Mouse (Mus musculus): ENCODE measurements around the gene Trib3. TPM values are rescaled to one million over a fixed set of nuclear protein-coding genes. Genes with fewer than 3 reads are reported as not detected.

Trib3 gene
- polyA plus RNA-seq (2017; shearing (Covaris generic)), result 4.6 TPM

DNA sequence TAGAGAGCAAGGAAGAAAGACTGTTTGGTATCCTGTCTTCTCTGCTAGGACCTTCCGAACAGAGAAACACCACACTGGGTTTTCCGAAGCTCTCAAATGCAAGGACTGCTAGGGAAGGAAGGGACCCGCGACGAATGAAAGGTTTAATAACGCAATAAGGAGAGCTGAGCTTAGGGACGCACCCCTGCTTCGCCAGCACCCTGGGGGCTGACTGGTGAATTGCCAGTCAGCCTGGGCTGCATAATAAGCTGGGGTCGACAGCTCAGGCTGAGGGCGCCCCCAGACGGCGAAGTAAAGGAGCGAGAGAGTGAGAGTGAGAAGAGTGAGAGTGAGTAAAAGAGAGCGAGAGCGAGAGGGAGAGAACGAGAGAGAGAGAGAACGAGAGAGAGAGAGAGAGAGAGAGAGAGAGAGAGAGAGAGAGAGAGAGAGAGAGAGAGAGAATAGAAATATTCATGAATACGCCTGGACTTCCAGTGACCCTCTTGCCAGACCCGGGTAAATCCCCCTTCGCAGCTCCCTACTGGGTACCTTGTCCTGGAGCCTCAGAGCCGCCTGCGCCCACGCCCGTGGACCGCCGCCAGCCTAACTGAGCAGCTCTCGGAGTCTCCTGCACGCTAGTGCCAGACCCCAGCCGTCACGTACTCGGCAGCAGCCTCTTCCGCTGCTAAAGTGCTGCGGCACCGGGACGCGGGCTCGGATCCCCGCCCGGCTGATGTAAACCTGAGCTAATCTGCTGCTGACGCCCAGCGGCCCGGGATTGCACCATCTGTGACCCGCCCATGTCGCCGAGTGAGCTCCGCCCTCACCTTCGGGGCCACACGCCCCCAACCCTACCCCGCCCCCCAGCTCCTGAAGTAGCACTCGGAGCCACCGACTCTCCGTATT lies at the start of gene Trib3:
Gene Trib3, minus strand, starts transcription at position 704 of the 885 bp plus-strand sequence.

DNA sequence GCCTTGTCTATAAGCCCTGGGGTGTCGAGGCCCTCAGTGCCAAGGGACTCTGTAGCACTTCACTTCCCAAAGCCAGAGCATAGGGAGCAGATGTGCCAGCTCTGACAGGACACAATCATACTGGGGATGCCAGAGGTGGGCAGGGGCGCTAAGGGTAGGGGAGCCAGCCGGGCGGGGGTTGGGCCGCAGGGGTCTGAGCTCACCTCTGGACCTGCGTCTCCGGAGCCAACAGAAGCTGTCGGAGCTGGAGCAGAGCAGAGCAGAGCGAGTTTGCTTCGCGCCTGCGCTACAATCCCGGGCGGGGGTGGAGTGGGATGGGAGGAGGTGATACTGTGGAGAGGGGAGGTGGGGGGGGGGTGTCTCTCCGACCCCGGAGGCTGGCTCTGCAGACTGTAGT lies 32.5 kb upstream of the Trib3 start, which contains the start of gene Nrsn2:
Gene Nrsn2, minus strand, starts transcription at position 294 of the 397 bp plus-strand sequence.

DNA sequence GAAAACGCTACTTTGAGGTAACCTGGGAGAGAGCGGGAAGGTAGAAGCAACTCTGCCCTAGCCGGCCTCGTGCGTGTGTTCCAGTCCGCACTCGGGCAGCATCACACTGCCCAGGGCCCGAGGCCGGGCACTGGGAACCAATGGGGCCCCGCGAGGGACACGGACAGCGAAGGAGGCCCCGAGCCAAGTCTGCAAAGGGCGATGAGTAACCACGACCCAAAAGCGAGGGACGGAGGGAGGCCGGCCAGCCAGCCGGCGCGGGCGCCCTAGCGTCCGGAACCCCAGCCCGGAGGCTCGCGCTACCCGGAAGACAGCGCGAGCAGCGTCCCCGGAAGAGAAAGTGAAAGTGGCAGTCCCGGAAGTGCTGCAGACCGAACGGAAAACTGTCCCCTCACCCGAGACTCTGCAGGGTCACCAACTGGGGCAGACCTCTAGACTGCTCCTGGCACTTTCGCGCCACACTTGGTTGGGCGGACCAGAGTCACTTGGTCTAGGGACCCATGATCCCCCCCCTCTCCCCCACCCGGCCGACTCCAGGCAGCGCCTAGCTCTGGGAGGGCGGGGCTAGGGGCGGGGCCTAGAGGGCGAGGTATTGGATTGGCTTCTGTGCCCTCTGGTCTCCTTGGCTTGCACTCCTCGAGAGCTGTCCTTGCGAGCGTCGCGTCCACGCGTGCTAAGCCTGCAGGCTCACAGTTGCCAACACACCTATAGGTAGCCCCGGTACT lies 11.6 kb downstream of the Trib3 start, which contains the start of gene Rbck1:
Gene Rbck1, minus strand, starts transcription at position 553 of the 725 bp plus-strand sequence.

DNA sequence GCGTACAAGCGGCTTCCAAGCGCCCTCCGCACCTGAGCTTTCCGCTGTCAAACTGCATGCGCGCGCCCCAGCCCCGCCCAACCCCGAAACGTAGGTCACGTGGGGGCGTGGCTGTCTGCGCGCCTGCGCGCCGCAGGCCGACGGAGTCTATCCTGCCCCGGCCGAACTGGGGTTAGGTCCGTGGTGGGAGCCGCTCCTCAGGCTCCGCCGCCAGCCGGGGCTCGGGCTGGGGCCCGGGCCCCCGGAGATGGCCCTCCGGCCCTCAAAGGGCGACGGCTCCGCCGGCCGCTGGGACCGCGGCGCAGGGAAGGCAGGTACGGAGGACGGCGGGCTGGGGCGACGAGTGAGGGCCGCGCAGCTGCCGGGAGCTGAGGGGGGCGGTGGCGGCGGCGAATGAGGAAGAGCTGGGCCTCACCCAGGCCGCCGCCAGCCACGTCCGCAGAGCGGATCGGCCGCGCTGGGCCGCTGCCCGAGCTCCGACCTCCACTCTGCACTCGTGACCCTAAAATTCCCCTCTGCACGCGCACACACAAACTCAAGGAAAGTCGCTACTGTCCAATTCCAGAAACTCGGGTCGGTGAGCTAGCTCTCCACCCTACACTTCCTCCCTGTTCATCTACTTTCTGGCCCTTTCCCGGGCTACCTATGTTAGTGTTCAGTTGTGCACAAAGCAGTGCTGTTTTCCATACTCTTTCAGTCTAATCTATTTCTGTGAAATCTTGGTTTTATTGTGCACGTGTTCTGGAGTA lies 49.9 kb downstream of the Trib3 start, which contains the start of gene Tbc1d20:
Gene Tbc1d20, plus strand, starts transcription at position 102 of the 749 bp plus-strand sequence.

Other genes starting within 250 kb of the Trib3 start
- 5.1 TPM for gene Srxn1, start 238.5 kb downstream of the Trib3 start, polyA plus RNA-seq (2017; shearing (Covaris generic))
- gene Tcf15, start 200.5 kb downstream of the Trib3 start, polyA plus RNA-seq (2017; shearing (Covaris generic)), result not detected
- 41.7 TPM for gene Csnk2a1, start 117.2 kb downstream of the Trib3 start, polyA plus RNA-seq (2017; shearing (Covaris generic))
- 62.9 TPM for gene Tbc1d20, start 50.2 kb downstream of the Trib3 start, polyA plus RNA-seq (2017; shearing (Covaris generic))
- 247 TPM for gene Rbck1, start 11.4 kb downstream of the Trib3 start, polyA plus RNA-seq (2017; shearing (Covaris generic))
- not detected for gene Nrsn2, start 32.6 kb upstream of the Trib3 start, polyA plus RNA-seq (2017; shearing (Covaris generic))
- 0.20 TPM for gene Sox12, start 54.0 kb upstream of the Trib3 start, polyA plus RNA-seq (2017; shearing (Covaris generic))
- gene Zcchc3, start 71.0 kb upstream of the Trib3 start, polyA plus RNA-seq (2017; shearing (Covaris generic)), result 0.67 TPM
- gene 6820408C15Rik, start 71.6 kb upstream of the Trib3 start, polyA plus RNA-seq (2017; shearing (Covaris generic)), result not detected
- not detected for gene Defb23, start 120.6 kb upstream of the Trib3 start, polyA plus RNA-seq (2017; shearing (Covaris generic))
- not detected for gene Defb20, start 133.0 kb upstream of the Trib3 start, polyA plus RNA-seq (2017; shearing (Covaris generic))
- gene Defb22, start 146.1 kb upstream of the Trib3 start, polyA plus RNA-seq (2017; shearing (Covaris generic)), result not detected
- gene Defb26, start 167.7 kb upstream of the Trib3 start, polyA plus RNA-seq (2017; shearing (Covaris generic)), result not detected
- not detected for gene Defb28, start 174.2 kb upstream of the Trib3 start, polyA plus RNA-seq (2017; shearing (Covaris generic))
- gene Defb29, start 196.1 kb upstream of the Trib3 start, polyA plus RNA-seq (2017; shearing (Covaris generic)), result not detected
- gene Gm17416, start 225.3 kb upstream of the Trib3 start, polyA plus RNA-seq (2017; shearing (Covaris generic)), result not detected
- gene Defb21, start 228.7 kb upstream of the Trib3 start, polyA plus RNA-seq (2017; shearing (Covaris generic)), result not detected
- not detected for gene Defb19, start 236.3 kb upstream of the Trib3 start, polyA plus RNA-seq (2017; shearing (Covaris generic))

All from effector memory CD4-positive, alpha-beta T cell, adult 5 months (primary cell).